Mouse (Mus musculus) lung, postnatal 0 days (tissue): ENCODE results near the gene Boc. TPM values are rescaled to one million over a fixed set of nuclear protein-coding genes. Genes with fewer than 3 reads are reported as not detected.

Experiments
- ATAC-seq: fragments of 200-750 bp; cut with Nextera tagmentation; 2 replicates; pipeline ENCODE4 v1.8.0; 2017; ENCODE audit warnings: moderate library complexity
- DNase-seq: peaks from one replicate; pipeline ENCODE4 v3.0.0-alpha.2; 2016; ENCODE audit warnings: low spot score
- H3K27ac ChIP-seq: fragments of 300-500 bp; sonication (generic); 2 replicates; pipeline ENCODE4 v1.5.1; 2014; ENCODE audit warnings: antibody characterized with exemption, mild to moderate bottlenecking, low read length, mixed read lengths
- H3K27me3 ChIP-seq: fragments of 300-500 bp; sonication (generic); replicated peaks from 2 replicates; pipeline ENCODE4 v1.6.1; 2014; ENCODE audit warnings: low read length, mixed read lengths; ENCODE audit not compliant: insufficient read depth
- H3K36me3 ChIP-seq: fragments of 300-500 bp; sonication (generic); 2 replicates; pipeline ENCODE4 v1.6.1; 2014; ENCODE audit warnings: low read length, mixed read lengths; ENCODE audit not compliant: insufficient read depth
- H3K4me1 ChIP-seq: fragments of 300-500 bp; sonication (generic); 2 replicates; pipeline ENCODE4 v1.6.1; 2014; ENCODE audit warnings: antibody characterized with exemption, low read depth, low read length, mixed read lengths; ENCODE audit not compliant: insufficient read depth
- H3K4me2 ChIP-seq: fragments of 300-500 bp; sonication (generic); replicated peaks from 2 replicates; pipeline ENCODE4 v1.6.1; 2014; ENCODE audit warnings: low read depth, mild to moderate bottlenecking, low read length, moderate library complexity, mixed read lengths
- H3K4me3 ChIP-seq: fragments of 300-500 bp; sonication (generic); 2 replicates; pipeline ENCODE4 v1.5.1; 2014; ENCODE audit warnings: low read depth, low read length
- H3K9ac ChIP-seq: fragments of 300-500 bp; sonication (generic); replicated peaks from 2 replicates; pipeline ENCODE4 v1.6.1; 2014; ENCODE audit warnings: low read depth, mild to moderate bottlenecking
- H3K9me3 ChIP-seq: fragments of 300-500 bp; sonication (generic); 2 replicates; pipeline ENCODE4 v1.6.1; 2016; ENCODE audit warnings: low read length, mixed read lengths
- CTCF ChIP-seq: IDR thresholded peaks from 2 replicates; pipeline ENCODE4 v1.5.1; 2016; ENCODE audit warnings: antibody characterized with exemption, mild to moderate bottlenecking
- EP300 ChIP-seq: IDR thresholded peaks from 2 replicates; pipeline ENCODE4 v1.6.1; 2016; ENCODE audit warnings: antibody characterized with exemption, mild to moderate bottlenecking, control low read depth
- WGBS: fragments of 180-500 bp; shearing (Covaris S2); extraction: QIAGEN DNeasy Blood & Tissue Kit; methylation state at CpG from one replicate; pipeline ENCODE4 v1.1.7; 2014; 5-methylcytosine and 5-hydroxymethylcytosine counted together
- polyA plus RNA-seq: library from polyadenylated mRNA; unstranded; fragments of >200 nt; fragmentation: Nextera tagmentation; extraction: Ambion mirVana; gene quantifications from 2 replicates; pipeline ENCODE4 v1.2.1, GENCODE M21; 2015

Gene Boc
- polyA plus RNA-seq, 1 experiment from 2014 or later, result 14.1 TPM

DNA sequence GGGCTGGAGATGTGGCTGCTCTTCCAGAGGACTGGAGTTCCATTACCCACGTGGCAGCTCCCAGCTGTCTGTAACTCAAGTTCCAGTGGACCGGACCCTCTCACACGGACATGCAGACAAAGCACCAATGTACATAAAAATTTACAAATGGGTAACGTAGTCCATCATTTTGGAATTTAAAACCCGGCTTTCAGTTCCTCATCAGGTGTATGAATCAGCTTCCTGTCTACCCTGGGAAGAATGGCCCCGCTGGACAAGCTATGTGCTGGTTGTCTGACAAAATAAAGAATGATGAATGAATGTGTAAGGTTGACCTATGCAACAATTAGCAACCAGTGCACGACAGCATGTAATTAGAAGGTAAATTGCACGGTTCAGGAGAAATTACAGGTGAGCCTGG, 5.7 kb upstream of the Boc start:
- 71% methylated on average over 8 of the region's 8 CpGs for WGBS
- no peak for TF ChIP-seq EP300
- TF ChIP-seq CTCF, result no peak
- Histone ChIP-seq H3K4me3 (no peak overlapping the region), H3K4me2 (no peak overlapping the region), H3K9ac (no peak overlapping the region), H3K36me3 (no peaks in the 10 kb centered on the region), H3K27ac (no peak overlapping the region), H3K9me3 (no peaks in the 10 kb centered on the region), H3K4me1 (peaks cover 5% of the 10 kb centered on the region; the same call in 1 of the 2 replicates), H3K27me3 (no peaks in the 10 kb centered on the region)
- ATAC-seq (no peak), DNase-seq (no peak)

DNA sequence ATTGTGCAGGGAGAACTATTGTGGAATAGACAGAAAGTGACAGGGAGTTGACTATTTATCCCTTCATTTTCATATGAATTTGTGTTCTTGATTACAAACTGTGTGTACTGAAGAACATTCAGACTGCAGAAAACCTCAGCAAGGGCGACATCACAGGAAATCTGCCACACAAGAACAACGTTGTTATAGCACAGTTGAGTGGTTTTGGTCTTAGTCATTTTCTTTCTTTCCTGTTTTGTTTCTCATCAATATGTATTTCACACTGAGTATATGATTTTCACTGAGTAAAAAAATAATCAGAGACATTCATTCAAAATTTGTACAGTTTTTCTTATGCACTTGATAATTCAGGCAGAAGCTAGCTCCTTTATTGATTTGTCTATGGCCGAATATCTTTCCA, 3.4 kb upstream of the Boc start:
- no peak overlapping the region for H3K4me2 ChIP-seq
- H3K4me3 ChIP-seq, result no peak overlapping the region
- TF ChIP-seq EP300, result no peak
- no peak for TF ChIP-seq CTCF
- DNase-seq (no peak), ATAC-seq (no peak)
- H3K27me3 ChIP-seq, result no peaks in the 10 kb centered on the region
- no peaks in the 10 kb centered on the region for H3K9me3 ChIP-seq
- H3K36me3 ChIP-seq, result no peaks in the 10 kb centered on the region
- H3K27ac ChIP-seq, result no peak overlapping the region
- no peak overlapping the region for H3K9ac ChIP-seq
- WGBS, result 66% methylated on average over 3 of the region's 3 CpGs
- H3K4me1 ChIP-seq, result peaks cover 5% of the 10 kb centered on the region; the same call in 1 of the 2 replicates

DNA sequence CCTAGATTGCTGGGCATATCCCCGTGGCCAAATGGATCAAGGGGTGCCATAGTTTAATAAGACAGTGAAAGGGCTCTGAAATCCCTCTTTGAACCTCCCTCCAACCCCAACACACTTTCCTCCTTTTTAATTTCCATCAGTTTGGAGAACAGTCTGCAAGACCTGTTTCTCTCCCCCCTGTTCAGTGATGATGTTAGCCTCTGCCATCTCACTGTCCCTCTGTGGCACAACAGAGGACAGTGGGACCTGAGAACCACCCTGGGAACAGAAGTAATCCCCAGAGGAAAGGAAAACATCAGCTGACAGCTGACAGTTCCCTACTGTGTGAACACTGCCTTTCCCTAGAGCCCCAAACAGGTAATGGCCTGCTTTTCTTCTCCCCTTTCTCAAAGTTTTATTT, 1.5 kb upstream of the Boc start:
- ATAC-seq, result no peak
- H3K27ac ChIP-seq, result no peak overlapping the region
- H3K36me3 ChIP-seq, result no peaks in the 10 kb centered on the region
- no peak for TF ChIP-seq EP300
- no peak for TF ChIP-seq CTCF
- DNase-seq, result no peak
- H3K4me1 ChIP-seq, result no peaks in the 10 kb centered on the region
- no peak overlapping the region for H3K4me3 ChIP-seq
- H3K27me3 ChIP-seq, result no peaks in the 10 kb centered on the region
- 59% methylated on average over 1 of the region's 1 CpGs for WGBS
- no peaks in the 10 kb centered on the region for H3K9me3 ChIP-seq
- H3K4me2 ChIP-seq, result no peak overlapping the region
- no peak overlapping the region for H3K9ac ChIP-seq

DNA sequence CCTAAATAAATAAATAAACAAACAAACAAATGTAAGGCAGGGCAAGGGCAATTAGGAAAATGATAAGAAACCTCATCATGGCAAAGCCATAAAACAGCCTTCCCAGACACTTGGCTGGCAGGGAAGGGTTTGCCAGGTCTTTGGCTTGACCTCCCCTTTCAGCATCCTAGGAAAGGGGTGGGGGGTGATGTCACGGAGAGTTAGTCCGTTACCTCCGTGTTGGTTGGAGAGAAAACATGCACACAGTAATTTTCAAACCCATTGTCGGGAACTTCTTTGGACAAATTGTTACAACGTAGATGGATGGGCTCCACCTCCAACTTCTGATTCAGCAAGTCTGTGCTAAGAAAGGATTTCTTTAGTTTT, 616 bp upstream of the Boc start:
- Histone ChIP-seq H3K4me2 (peak overlapping the region; percentile 83), H3K27ac (no peak overlapping the region), H3K9me3 (no peaks in the 10 kb centered on the region), H3K27me3 (no peaks in the 10 kb centered on the region), H3K4me3 (peak overlapping the region; percentile 68), H3K4me1 (no peaks in the 10 kb centered on the region), H3K36me3 (no peaks in the 10 kb centered on the region), H3K9ac (no peak overlapping the region)
- DNase-seq (no peak), ATAC-seq (no peak)
- WGBS, result 16% methylated on average over 5 of the region's 5 CpGs
- TF ChIP-seq CTCF (no peak), EP300 (no peak)

DNA sequence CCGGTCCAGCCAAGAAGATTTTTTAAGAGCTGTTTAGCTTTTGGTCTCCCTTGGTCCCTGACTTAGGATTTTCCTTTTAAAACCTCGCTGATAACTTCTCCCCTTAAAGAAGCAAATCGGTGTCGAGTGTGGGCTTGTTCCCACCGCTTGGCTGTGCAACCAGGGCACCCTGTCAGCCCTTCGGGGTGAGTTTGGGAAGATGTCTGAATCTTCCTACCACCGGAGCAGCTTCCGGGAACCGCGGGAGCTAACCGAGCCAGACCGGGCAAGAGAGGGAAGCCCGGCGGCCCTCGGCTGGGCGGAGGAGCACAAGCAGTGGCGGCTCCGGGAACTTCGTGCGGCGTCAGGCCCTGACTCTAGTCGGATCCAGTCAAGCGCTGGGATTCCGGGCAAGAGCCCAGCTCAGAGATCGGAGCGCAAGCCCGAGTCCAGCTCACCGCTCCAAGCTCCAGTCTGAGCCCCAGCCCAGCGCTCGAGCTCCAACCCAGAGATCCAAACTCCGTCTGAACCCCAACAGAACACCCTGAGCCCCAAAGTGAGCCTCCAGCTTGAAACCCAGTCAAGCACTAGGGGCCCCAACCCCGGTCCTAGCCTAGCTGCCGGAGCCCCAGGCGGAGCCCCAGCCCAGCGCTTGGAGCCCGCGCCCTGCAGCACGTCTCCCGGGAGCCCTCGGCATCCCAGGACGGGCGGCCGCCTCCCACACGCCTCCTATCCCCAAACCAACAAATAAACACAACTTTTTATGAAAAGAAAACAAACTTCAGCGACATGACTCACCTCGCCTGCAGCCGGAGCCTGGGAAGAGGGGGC, 831 bp downstream of the Boc start:
- WGBS, result 2% methylated on average over 43 of the region's 47 CpGs

DNA sequence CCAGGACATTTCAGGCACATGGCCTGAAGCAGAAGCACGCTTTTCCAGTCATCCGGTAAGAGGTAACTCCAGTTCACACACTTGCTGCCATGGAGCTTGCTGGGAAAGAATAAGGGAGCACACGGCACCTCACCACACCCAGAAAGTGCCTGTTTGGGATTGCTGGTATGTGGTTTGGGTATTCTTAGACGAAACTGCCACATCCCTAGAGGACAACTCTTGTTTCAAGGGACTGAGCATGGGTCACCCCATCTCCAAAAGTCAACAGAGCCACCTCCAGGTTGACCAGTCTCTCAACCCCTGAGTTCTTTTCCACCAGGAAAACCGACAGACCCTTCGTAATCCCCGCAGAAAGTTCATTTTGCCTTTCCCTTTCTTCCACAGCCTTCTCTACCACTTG, 1.6 kb downstream of the Boc start:
- peak overlapping the region; percentile 88 for H3K27ac ChIP-seq
- 55% methylated on average over 7 of the region's 7 CpGs for WGBS
- no peaks in the 10 kb centered on the region for H3K36me3 ChIP-seq
- H3K4me1 ChIP-seq, result peaks cover 2% of the 10 kb centered on the region; the same call in 1 of the 2 replicates
- peak overlapping the region; percentile 68 for H3K4me3 ChIP-seq
- H3K9me3 ChIP-seq, result no peaks in the 10 kb centered on the region
- DNase-seq (peak; percentile 46), ATAC-seq (no peak)
- TF ChIP-seq EP300, result no peak
- no peak for TF ChIP-seq CTCF
- H3K27me3 ChIP-seq, result no peaks in the 10 kb centered on the region
- peak overlapping the region; percentile 83 for H3K4me2 ChIP-seq
- no peak overlapping the region for H3K9ac ChIP-seq

More for the DNA sequence above, 831 bp downstream of the Boc start:
- Histone ChIP-seq H3K4me3 (peak overlapping the region; percentile 68), H3K4me2 (peak overlapping the region; percentile 83), H3K27me3 (no peaks in the 10 kb centered on the region), H3K27ac (peak overlapping the region; percentile 88), H3K4me1 (no peaks in the 10 kb centered on the region), H3K36me3 (no peaks in the 10 kb centered on the region), H3K9ac (peak overlapping the region; percentile 77), H3K9me3 (no peaks in the 10 kb centered on the region)
- DNase-seq (peak; percentile 82), ATAC-seq (peak; percentile 80)
- TF ChIP-seq CTCF (0 out of 2 replicates have a peak, but pooled peaks have one; percentile 11), EP300 (no peak)
